In the genomic region with DNA sequence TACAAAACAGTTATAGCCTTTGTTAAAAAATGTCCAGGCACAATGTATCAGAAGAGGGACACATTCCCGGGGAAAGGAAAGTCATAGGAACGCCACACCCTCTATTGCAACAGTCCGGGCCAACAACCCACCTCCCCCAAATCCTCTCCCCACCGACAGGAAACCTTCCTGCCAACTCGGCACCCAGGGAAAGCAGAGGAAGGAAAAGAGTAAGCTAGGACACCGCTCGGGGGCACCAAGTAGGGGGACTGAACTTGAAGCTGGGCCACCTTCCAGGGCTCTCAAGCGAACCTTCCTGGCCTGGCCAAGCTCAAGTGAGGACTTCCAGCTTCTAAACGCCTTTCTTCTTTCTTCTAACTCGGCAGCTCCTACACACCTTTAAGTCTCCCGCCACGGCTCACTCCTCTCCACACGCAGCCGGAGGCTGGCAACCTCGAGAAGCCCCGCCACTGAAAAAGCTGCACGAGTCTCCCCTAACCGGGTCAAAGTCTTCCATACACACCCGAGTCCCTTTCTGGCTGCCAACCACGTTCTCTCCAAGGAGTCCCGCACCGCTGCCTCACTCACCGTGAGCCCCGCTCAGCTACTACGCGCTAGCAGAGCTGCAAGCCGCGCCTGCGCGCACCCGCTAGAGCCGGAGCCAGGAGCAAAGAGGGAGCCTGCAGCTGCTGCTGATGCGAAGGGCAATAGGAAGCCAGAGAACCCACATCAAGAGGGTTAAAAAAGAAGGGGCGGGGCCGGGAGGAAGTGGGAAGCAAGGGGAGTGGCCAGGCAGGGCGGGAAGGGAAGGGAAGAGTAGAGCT, we compare ENCODE assay signal across 7 mouse cellular contexts. TPM values are rescaled to one million over a fixed set of nuclear protein-coding genes. Genes with fewer than 3 reads are reported as not detected.
DNase-seq lines count a peak whose midpoint lies in the region; ATAC-seq and TF ChIP-seq lines count a peak whose summit lies in the region.

A gene (minus strand): TSS at position 695 of the 803 bp plus-strand sequence.

- peak within 1 kb of the TSS; percentile 31; the same call in 1 of the 2 replicates for H3K9ac ChIP-seq in intestine, postnatal 0 days (ENCODE audit: low read depth, low read length)
- H3K9ac ChIP-seq in limb, embryonic 11.5 days (ENCODE audit: low read length), result peak within 1 kb of the TSS; percentile 71
- peak within 1 kb of the TSS; percentile 59; the same call in 1 of the 2 replicates for H3K9ac ChIP-seq in midbrain, embryonic 13.5 days (replicated peaks)

- H3K4me3 ChIP-seq in intestine, postnatal 0 days (ENCODE audit: low read depth, low read length), result peak within 1 kb of the TSS; percentile 48
- peak within 1 kb of the TSS; percentile 41 for H3K4me3 ChIP-seq in limb, embryonic 11.5 days (ENCODE audit: low read depth, low read length)
- H3K4me3 ChIP-seq in midbrain, embryonic 13.5 days (replicated peaks), result peak within 1 kb of the TSS; percentile 52
- H3K4me3 ChIP-seq in spleen, adult 2 months (ENCODE audit: extremely low read depth, insufficient read depth, insufficient read length), result peak within 1 kb of the TSS; percentile 62

- no peaks in the 10 kb centered on the region for H3K4me1 ChIP-seq in intestine, postnatal 0 days (replicated peaks; ENCODE audit: control insufficient read depth, insufficient read depth, low read length)
- no peaks in the 10 kb centered on the region for H3K4me1 ChIP-seq in limb, embryonic 11.5 days (ENCODE audit: control insufficient read depth, insufficient read depth, low read length)
- no peaks in the 10 kb centered on the region for H3K4me1 ChIP-seq in midbrain, embryonic 13.5 days (replicated peaks)
- H3K4me1 ChIP-seq in spleen, adult 2 months (ENCODE audit: control insufficient read depth, insufficient read depth, insufficient read length), result no peaks in the 10 kb centered on the region; the same call in 1 of the 2 replicates

- TF ChIP-seq CTCF in intestine, postnatal 0 days (IDR thresholded peaks at IDR 0.05; ENCODE audit: low read depth), result no peak
- TF ChIP-seq CTCF in spleen, adult 2 months (IDR thresholded peaks at IDR 0.05; ENCODE audit: extremely low read depth, insufficient read depth, insufficient read length, insufficient replicate concordance), result no peak

- peak within 1 kb of the TSS; percentile 62 for H3K4me2 ChIP-seq in intestine, postnatal 0 days (replicated peaks; ENCODE audit: low read depth)
- H3K4me2 ChIP-seq in limb, embryonic 11.5 days (ENCODE audit: low read depth, severe bottlenecking), result peak within 1 kb of the TSS; percentile 15; the same call in 1 of the 2 replicates
- H3K4me2 ChIP-seq in midbrain, embryonic 13.5 days (replicated peaks), result peak within 1 kb of the TSS; percentile 56

- 20% methylated on average over 35 of the region's 36 CpGs for WGBS in intestine, postnatal 0 days
- 13% methylated on average over 33 of the region's 36 CpGs for WGBS in limb, embryonic 11.5 days
- WGBS in midbrain, embryonic 13.5 days, result 24% methylated on average over 36 of the region's 36 CpGs
- 23% methylated on average over 34 of the region's 36 CpGs for WGBS in spleen, adult 2 months

- DNase-seq in adrenal gland, adult 8-10 months, result peak; percentile 46
- peak; percentile 79 for DNase-seq in embryo, embryonic 9.5 days (ENCODE audit: extremely low spot score)
- no peak for DNase-seq in gonadal fat pad, adult 2 months (ENCODE audit: low read depth)
- DNase-seq in limb, embryonic 11.5 days (ENCODE audit: low spot score), result peak; percentile 78
- DNase-seq in spleen, adult 2 months (ENCODE audit: low read depth in 1 of 2, low spot score in 2 of 2), result peak; percentile 14 to 34

- H3K27ac ChIP-seq in intestine, postnatal 0 days (ENCODE audit: low read depth, low read length), result peak within 1 kb of the TSS; percentile 54
- H3K27ac ChIP-seq in limb, embryonic 11.5 days (replicated peaks; ENCODE audit: low read depth, low read length), result peak within 1 kb of the TSS; percentile 87
- peak within 1 kb of the TSS; percentile 73 for H3K27ac ChIP-seq in midbrain, embryonic 13.5 days
- H3K27ac ChIP-seq in spleen, adult 2 months (ENCODE audit: insufficient read depth, low read length), result peak within 1 kb of the TSS; percentile 79

- no peaks in the 10 kb centered on the region for H3K36me3 ChIP-seq in intestine, postnatal 0 days (ENCODE audit: control insufficient read depth, insufficient read depth)
- H3K36me3 ChIP-seq in limb, embryonic 11.5 days (ENCODE audit: control insufficient read depth, insufficient read depth, low read length), result no peaks in the 10 kb centered on the region
- no peaks in the 10 kb centered on the region for H3K36me3 ChIP-seq in midbrain, embryonic 13.5 days
- H3K36me3 ChIP-seq in spleen, adult 2 months (ENCODE audit: control insufficient read depth, insufficient read depth, low read length), result no peaks in the 10 kb centered on the region

- H3K27me3 ChIP-seq in intestine, postnatal 0 days (replicated peaks; ENCODE audit: control insufficient read depth, insufficient read depth, low read length), result no peaks in the 10 kb centered on the region
- H3K27me3 ChIP-seq in limb, embryonic 11.5 days (ENCODE audit: control insufficient read depth, insufficient read depth, low read length), result no peaks in the 10 kb centered on the region
- H3K27me3 ChIP-seq in midbrain, embryonic 13.5 days, result no peaks in the 10 kb centered on the region
- no peaks in the 10 kb centered on the region for H3K27me3 ChIP-seq in spleen, adult 2 months (ENCODE audit: control insufficient read depth, insufficient read depth, low read length)

- peak; percentile 88 for ATAC-seq in intestine, postnatal 0 days
- ATAC-seq in limb, embryonic 11.5 days (ENCODE audit: insufficient number of reproducible peaks, low FRiP score, low TSS enrichment, low read depth), result peak; percentile 94
- peak; percentile 98 for ATAC-seq in midbrain, embryonic 13.5 days

- no peak; the same call in 1 of the 2 replicates for TF ChIP-seq POLR2A in spleen, adult 2 months (IDR thresholded peaks at IDR 0.05; ENCODE audit: low read depth, low read length)

- H3K9me3 ChIP-seq in intestine, postnatal 0 days (ENCODE audit: control insufficient read depth), result no peaks in the 10 kb centered on the region
- no peaks in the 10 kb centered on the region for H3K9me3 ChIP-seq in limb, embryonic 11.5 days (ENCODE audit: control insufficient read depth, low read length)
- no peaks in the 10 kb centered on the region for H3K9me3 ChIP-seq in midbrain, embryonic 13.5 days

RNA-seq across cellular contexts. Expression of the gene that starts here (rescaled TPM):
- 1 to 10 TPM; 2.2 to 3.5 (median 2.9) TPM for total RNA-seq in adrenal gland, adult 8-10 months (2022)
- polyA plus RNA-seq in gonadal fat pad, adult 2 months (2012; rRNA removed), result 21.8 and 33.4 TPM in 2 replicates
- polyA plus RNA-seq in intestine, postnatal 0 days (2015; fragmentation: Nextera tagmentation; extraction: Ambion mirVana), result 2.4 and 2.6 TPM in 2 replicates
- 11.1 and 11.7 TPM in 2 replicates for polyA plus RNA-seq in limb, embryonic 11.5 days (2014; fragmentation: Nextera tagmentation; extraction: Ambion mirVana)
- 4.9 TPM in 2 replicates for polyA plus RNA-seq in midbrain, embryonic 13.5 days (2015; fragmentation: Nextera tagmentation; extraction: Ambion mirVana)
- polyA plus RNA-seq in spleen, adult 2 months (2012; rRNA removed), result 0.55 and 0.84 TPM in 2 replicates

Comparison
In these comparisons a context has a peak if more than half of its experiments do, and no peak if none do; other contexts are left out.
1. Peak in DNase-seq, H3K4me3 ChIP-seq and H3K27ac ChIP-seq in spleen, adult 2 months; RNA of the gene not detected or under 1 TPM.